Mouse (Mus musculus) cerebellum, adult 9-10 months (tissue): ENCODE results near the gene Tbc1d1.

Source experiments
- DNase-seq: peaks from one replicate; pipeline ENCODE4 v3.0.0; 2022

The Tbc1d1 gene

DNA sequence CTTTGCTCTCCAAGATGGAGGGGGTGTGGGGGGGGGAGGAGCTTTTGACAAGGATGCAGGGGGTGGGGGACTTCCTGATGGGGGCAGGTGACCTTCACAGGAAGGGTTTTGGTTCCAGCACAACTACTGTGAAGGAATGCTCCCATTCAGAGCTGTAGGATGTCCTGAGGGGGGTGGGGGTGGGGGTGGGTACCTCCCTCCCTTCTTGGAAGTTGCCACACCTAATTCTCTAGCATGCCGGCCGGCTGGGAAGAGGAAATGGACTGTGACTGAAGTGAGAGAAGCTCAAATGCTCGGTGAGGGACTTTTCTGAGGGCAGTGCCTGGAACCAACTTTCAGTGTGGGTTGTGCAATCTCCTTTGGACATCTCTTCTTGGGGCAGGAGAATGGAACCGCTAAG is 235.2 kb downstream of the Tbc1d1 start:
- DNase-seq: no peak

DNA sequence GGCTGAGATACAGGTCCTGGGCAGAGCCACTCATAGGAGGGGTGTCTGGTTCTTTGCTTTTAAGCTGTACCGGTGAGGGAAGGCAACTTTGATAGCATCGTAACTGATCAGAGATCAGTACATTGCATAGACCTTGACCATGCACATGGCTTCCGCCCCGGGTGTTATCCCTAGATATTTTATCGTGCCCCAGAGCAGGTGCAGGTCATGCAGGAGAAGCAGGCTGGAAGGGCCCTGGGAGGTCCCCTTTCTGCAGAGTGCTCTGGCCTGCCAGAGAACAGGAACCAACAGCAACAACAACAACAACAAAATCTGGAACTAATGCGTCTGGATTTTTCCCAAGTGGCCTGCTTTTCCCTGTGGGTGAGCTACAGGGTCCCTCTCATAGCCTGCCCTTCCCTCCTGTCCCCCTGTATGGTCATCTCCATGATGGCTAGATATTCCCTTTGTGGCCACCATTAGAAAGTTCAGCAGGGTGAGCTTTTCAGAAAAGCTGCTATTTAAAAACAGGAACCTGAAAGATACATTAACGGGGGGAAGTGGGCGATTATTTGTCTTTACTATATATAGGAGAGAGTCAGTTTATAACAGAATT is 236.4 kb downstream of the Tbc1d1 start:
- no peak for DNase-seq

GRCm38 (mm10) chr5:64393530-64393929 is 237.4 kb downstream of the Tbc1d1 start:
- DNase-seq: no peak

DNA sequence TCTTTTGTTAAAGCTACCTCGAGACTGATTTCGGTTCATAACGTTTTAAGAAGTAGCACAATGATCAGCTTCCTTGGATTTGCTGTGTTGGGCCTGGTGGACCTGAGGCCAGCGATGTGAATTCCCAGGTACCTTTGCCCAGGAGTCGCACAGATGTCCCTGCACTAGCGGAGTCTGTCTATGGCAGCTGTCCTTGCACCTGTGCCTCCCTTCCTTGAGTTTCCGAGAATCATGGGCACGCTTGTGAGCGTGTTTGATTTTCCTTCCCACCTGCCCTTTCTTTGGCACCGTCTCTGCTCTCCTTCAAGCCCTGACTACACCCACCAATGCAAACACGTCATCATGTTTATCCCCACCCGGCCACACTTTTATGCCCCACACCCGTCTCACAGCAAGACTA is 242.1 kb downstream of the Tbc1d1 start:
- no peak for DNase-seq

- DNase-seq: no peak
These were observed 244.6 kb downstream of the Tbc1d1 start for GRCm38 (mm10) chr5:64400742-64401141.
